Mouse (Mus musculus) stomach, postnatal 0 days (tissue): Measurements from ENCODE around the gene Slc8a1.

Experiments used
- CTCF ChIP-seq: IDR thresholded peaks from 2 replicates; pipeline ENCODE4 v1.5.1; 2016; ENCODE audit warnings: antibody characterized with exemption, low read depth, mild to moderate bottlenecking, moderate library complexity
- EP300 ChIP-seq: optimal IDR thresholded peaks from 2 replicates; pipeline ENCODE3; 2016; ENCODE audit warnings: antibody characterized with exemption

GRCm38 (mm10) chr17:81416361-81417114 is 321.6 kb downstream of the Slc8a1 start:
- TF ChIP-seq CTCF = no peak
- no peak for TF ChIP-seq EP300
